In genomic region chr17:86507342-86508211, GRCm38 (mm10) we compare ENCODE assay signal across 9 mouse cellular contexts. TPM values are rescaled to one million over a fixed set of nuclear protein-coding genes. Genes with fewer than 3 reads are reported as not detected.
DNase-seq lines count a peak whose midpoint lies in the region; ATAC-seq and TF ChIP-seq lines count a peak whose summit lies in the region.
"Had no signal": no experiment of that assay in that cellular context is flagged by ENCODE, and none has a peak within 500 bp of the region (broad histone marks: within the 10 kb centered on the region; RNA-seq: fewer than 3 reads in every experiment).

No protein-coding gene starts in this region.

- TF ChIP-seq CTCF in testis, adult 2 months (IDR thresholded peaks at IDR 0.05; ENCODE audit: control insufficient read depth, insufficient read depth, insufficient replicate concordance, low read depth, low read length): no peak
- TF ChIP-seq CTCF in left cerebral cortex, adult 2 months (IDR thresholded peaks at IDR 0.05): no peak; the same call in 1 of the 2 replicates

- 70% methylated on average over 19 of the region's 19 CpGs for WGBS in kidney, embryonic 15.5 days

- DNase-seq in testis, postnatal 14 days (ENCODE audit: low spot score): no peak
- peak; percentile 98 for DNase-seq in heart, adult 11 months
- DNase-seq in left cerebral cortex, adult 2 months (ENCODE audit: extremely low spot score in 1 of 2, low spot score in 2 of 2): no peak
- DNase-seq in left cerebral cortex, adult 11 months (ENCODE audit: low spot score): no peak
- DNase-seq in urinary bladder, postnatal 4 days (ENCODE audit: low spot score in 2 of 2): no peak
- DNase-seq in urinary bladder, postnatal 10 days (ENCODE audit: low spot score): no peak

- H3K27ac ChIP-seq in testis, adult 2 months (ENCODE audit: control insufficient read depth, insufficient read depth, low read depth, low read length): no peak overlapping the region
- peak overlapping the region; percentile 84 for H3K27ac ChIP-seq in kidney, embryonic 15.5 days
- no peak overlapping the region; the same call in 1 of the 2 replicates for H3K27ac ChIP-seq in left cerebral cortex, adult 2 months

- H3K4me3 ChIP-seq in testis, adult 2 months (ENCODE audit: control insufficient read depth, low read depth, low read length): peak overlapping the region; percentile 20
- H3K4me3 ChIP-seq in kidney, embryonic 15.5 days (replicated peaks): no peak overlapping the region
- H3K4me3 ChIP-seq in left cerebral cortex, adult 2 months: no peak overlapping the region

- H3K27me3 ChIP-seq in testis, adult 2 months (ENCODE audit: control insufficient read depth, insufficient read depth, low read length): no peaks in the 10 kb centered on the region
- no peaks in the 10 kb centered on the region for H3K27me3 ChIP-seq in kidney, embryonic 15.5 days

- H3K4me1 ChIP-seq in testis, adult 2 months (ENCODE audit: control insufficient read depth, insufficient read depth, low read length): peaks cover 14% of the 10 kb centered on the region
- peaks cover 30% of the 10 kb centered on the region for H3K4me1 ChIP-seq in kidney, embryonic 15.5 days

- no peak for TF ChIP-seq POLR2A in testis, adult 2 months (IDR thresholded peaks at IDR 0.05; ENCODE audit: control insufficient read depth, low read depth, low read length)

- no peaks in the 10 kb centered on the region for H3K36me3 ChIP-seq in testis, adult 2 months (ENCODE audit: control insufficient read depth, insufficient read depth, low read length)
- H3K36me3 ChIP-seq in kidney, embryonic 15.5 days: no peaks in the 10 kb centered on the region

- no peak overlapping the region for H3K4me2 ChIP-seq in kidney, embryonic 15.5 days

- H3K9me3 ChIP-seq in kidney, embryonic 15.5 days (replicated peaks): no peaks in the 10 kb centered on the region

- intact Hi-C loops in left cerebral cortex, adult 2 months (cut with DNase I): loop anchor here (10.0 kb wide), 1 partner anchor 737 kb away; no protein-coding TSS in a partner anchor

- ATAC-seq in kidney, embryonic 15.5 days (replicated peaks; ENCODE audit: low FRiP score): 0 out of 2 replicates have a peak, but pooled peaks have one; percentile 23

- H3K9ac ChIP-seq in kidney, embryonic 15.5 days: no peak overlapping the region

RNA-seq across cellular contexts. Expression of gene Gm10309, which starts 2.5 kb away (rescaled TPM):
- polyA plus RNA-seq in testis, adult 2 months (2012; rRNA removed): 5.3 and 5.4 TPM in 2 replicates
- 0.30 and 0.31 TPM in 2 replicates for polyA plus RNA-seq in kidney, embryonic 15.5 days (2015; fragmentation: Nextera tagmentation; extraction: Ambion mirVana)
- not detected for total RNA-seq in left cerebral cortex, adult 2 months (2021)
- total RNA-seq: left cerebral cortex, postnatal 10 days had no signal
